Mouse (Mus musculus): ENCODE measurements around the gene Ick. TPM values are rescaled to one million over a fixed set of nuclear protein-coding genes. Genes with fewer than 3 reads are reported as not detected.
"Not testable (repeated sequence)": the region's sequence is repeated elsewhere in the genome, so short reads cannot be mapped to it uniquely, and the experiment has no call there.

The Ick gene
- total RNA-seq (2021): 10 to 100 TPM; 18.7 to 20.1 TPM
- 14.9 and 16.9 TPM in 2 replicates for polyA plus RNA-seq (2012; rRNA removed)
- long read RNA-seq, full-length matches to known transcripts: 7 of 12 reads
- long read RNA-seq, partial matches to known transcripts: 0 of 12 reads
- long read RNA-seq, other reads (novel, unspliced or antisense): 5 of 12 reads

- peak; percentile 92 for DNase-seq
Observed at GRCm38 (mm10) chr9:78108796-78109239, at the start of gene Ick, which contains the start of gene Fbxo9. Gene Ick (plus strand): TSS chr9:78109192. Gene Fbxo9 (minus strand): TSS chr9:78109065.

GRCm38 (mm10) chr9:78059525-78060120 lies 49.4 kb upstream of the Ick start:
- DNase-seq: no peak

DNA sequence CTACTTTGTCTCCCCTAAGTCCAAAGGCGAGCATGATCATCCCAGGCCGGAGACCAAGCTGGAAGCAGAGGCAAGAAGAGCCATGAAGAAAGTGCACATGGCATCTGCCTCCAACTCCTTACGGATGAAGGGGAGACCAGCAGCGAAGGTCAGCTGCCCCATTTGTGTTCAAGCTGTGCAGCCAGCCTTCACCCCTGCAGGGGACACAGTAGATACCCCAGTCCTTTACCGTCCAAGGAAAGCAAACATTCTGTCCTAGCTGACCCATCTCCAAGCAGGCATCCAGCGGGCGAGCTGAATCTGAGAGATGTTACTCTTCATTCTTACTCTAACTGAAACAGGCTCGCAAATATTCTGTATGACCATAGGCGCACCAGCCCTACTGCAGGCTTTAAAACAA lies 46.6 kb upstream of the Ick start:
- DNase-seq: no peak

GRCm38 (mm10) chr9:78064121-78064520 lies 44.9 kb upstream of the Ick start:
- DNase-seq: no peak

DNA sequence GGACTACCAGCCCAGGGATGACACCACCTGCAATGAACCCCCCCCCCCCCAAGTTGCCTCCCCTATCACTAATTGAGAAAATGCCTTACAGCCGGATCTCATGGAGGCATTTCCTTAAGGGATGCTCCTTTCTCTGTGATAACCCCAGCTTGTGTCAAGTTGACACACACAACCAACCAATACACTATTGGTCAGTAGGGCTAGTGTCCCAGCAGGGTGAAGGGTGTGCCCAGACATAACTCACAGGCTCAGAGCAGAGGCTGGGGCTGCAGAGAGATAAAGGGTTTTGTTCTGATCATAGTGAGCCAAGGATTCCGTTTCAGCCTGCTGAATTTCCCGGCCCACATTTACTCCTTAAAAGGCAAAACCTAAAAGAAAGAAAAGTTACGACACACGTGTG lies 38.5 kb upstream of the Ick start:
- DNase-seq: no peak

GRCm38 (mm10) chr9:78071626-78072025 lies 37.4 kb upstream of the Ick start:
- no peak for DNase-seq

DNA sequence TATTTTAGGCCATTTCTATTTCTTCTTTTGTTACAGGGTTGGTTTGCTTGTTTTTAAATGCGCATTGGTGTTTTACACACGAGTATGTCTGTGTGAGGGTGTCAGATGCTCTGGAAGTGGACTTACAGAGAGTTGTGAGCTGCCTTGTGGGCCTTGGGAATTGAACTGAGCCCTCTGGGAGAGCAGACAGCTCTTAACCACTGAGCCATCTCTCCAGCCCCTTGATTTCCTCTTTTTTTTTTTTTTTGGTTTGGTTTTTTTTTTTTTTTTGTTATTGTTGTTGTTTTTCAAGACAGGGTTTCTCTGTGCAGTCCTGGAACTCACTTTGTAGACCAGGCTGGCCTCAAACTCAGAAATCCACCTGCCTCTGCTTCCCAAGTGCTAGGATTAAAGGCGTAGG lies 35.7 kb upstream of the Ick start:
- DNase-seq: not testable (repeated sequence)

DNA sequence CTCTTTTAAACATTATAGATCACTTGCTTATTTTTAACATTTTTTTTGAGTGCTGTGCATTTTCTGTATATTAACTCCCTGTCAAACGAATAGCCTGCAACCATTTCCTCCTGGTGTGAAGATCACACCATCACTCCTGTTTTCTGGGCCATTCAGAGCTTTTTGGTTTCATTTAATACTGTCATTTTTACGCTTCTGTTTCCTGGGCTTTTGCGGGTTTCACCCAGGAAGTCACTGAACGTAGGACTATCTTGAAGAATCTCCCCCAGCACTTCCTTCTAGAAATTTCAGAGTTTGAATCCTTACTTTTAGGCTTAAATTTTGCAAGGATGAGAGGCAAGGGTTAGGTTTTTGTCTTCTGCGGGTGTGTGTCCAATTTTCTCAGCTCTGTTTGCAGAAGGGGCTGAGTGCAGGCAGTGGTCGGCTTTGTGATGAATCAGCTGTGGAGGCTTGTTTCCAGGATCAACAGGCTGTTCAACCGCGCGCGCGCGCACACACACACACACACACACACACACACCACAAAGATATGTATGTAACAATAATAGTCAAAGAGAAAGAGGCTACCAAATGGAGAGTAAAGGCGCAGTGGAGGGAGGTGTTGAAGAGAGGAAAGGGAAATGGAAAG lies 35.2 kb upstream of the Ick start:
- no peak for DNase-seq

DNA sequence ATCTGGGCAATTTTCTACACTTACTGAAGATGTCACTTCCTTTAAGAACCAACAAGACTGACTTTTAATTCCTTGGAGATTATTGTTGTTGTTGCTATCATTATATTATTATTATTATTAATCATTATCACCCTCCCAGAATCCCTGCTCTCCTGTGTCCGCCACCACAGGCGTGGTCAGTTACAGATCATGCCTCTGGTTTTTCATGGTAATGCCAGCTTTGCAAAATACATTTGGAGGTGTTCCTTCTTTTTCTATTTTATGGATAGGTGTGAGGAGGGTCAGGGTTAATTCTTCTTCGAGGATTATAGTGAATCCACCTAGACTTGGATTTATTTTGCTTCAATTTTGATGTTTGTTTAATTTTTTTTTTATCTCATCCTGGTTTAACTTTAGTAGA lies 33.7 kb upstream of the Ick start:
- no peak for DNase-seq

DNA sequence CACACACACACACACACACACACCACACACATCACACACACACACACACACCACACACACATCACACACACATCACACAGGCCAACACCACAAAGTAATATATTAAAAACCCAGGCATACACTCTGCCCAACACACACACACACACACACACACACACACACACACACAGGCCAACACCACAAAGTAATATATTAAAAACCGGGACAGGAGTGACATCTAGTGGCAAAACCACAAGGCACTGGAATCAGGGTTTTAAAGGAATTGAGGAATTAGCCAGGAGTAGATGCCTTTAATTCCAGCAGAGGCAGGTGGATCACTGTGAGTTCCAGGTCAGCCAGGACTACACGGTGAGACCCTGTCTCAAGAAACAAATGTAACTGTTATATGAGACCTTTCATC lies 30.8 kb upstream of the Ick start:
- DNase-seq: no peak

GRCm38 (mm10) chr9:78081835-78082234 lies 27.2 kb upstream of the Ick start:
- DNase-seq: no peak

- DNase-seq: no peak
Observed at GRCm38 (mm10) chr9:78084341-78084740, 24.7 kb upstream of the Ick start.

GRCm38 (mm10) chr9:78085722-78086287 lies 23.2 kb upstream of the Ick start:
- DNase-seq: no peak

- no peak for DNase-seq
Observed at GRCm38 (mm10) chr9:78087751-78088150, 21.2 kb upstream of the Ick start.

DNA sequence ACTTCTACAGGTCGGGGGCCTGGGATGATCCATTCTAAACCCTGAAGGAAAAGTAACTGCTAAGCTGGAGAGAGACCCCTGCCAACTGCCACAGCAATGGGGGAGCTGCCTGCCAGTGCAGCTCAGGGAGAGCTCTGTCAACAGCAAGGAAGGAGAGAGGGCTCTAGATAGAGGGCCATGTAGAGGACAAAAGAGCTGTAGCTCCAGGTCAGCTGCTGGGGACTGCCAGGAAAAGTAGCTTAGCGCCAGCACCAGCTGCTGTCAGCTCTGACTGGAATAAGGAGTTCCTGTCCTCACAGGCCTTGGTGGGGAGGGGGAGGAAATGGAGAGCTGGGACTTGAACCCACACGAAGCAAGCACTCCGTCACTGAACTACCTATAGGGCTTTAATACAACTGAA lies 20.5 kb upstream of the Ick start:
- DNase-seq: no peak

DNA sequence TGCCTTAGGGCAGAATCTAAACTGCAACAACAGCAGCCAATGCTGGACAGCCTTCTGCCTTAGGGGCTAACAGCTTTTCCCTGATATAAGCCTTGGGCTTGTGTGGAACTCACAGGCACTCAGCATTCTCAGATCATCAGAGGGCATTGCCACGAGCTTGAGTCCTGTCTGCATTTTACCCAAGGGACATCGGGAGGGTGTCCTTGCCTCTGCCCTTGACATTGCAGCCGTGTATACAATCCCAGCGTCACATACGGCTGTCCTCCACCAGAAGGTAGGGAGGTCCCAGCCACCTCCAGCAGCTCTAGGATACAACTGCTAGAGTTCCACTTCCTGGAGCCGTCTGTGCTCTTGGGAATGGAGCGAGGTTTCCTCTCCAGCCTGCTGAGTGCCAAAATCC lies 20.0 kb upstream of the Ick start:
- no peak for DNase-seq

GRCm38 (mm10) chr9:78089906-78090305 lies 19.1 kb upstream of the Ick start:
- no peak for DNase-seq

DNA sequence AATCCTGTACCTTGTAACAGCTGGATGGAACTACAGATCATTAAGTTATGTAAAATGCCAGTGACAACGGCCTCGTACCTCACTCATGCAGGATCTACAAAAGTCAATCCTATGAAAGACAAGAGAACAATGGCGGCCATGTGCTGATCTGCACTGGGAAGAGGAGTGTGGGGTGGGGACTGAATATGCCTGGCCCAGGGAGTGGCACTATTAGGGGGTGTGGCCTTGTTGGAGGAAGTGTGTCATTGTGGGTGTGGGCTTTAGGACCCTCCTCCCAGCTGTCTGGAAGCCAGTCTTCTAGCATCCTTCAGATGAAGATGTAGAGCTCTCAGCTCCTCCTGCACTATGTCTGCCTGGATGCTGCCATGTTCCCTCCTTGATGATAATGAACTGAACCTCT lies 18.4 kb upstream of the Ick start:
- no peak for DNase-seq

GRCm38 (mm10) chr9:78095686-78096085 lies 13.3 kb upstream of the Ick start:
- DNase-seq: no peak

DNA sequence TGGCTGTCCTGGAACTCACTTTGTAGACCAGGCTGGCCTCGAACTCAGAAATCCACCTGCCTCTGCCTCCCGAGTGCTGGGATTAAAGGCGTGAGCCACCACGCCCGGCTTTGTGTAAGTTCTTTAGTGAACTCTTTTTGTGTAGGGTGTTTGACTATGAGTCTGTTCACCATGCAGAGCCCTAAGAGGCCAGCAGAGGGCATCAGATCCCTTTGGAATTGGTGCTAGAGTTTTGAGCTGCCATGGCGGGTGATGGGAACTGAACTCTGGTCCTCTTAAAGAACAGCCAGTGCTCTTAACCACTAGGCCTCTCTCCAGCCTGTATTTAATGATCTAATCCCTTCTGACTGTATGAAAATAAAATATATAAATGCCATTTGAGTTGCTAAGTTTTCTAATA lies 12.6 kb upstream of the Ick start:
- DNase-seq: no peak

DNA sequence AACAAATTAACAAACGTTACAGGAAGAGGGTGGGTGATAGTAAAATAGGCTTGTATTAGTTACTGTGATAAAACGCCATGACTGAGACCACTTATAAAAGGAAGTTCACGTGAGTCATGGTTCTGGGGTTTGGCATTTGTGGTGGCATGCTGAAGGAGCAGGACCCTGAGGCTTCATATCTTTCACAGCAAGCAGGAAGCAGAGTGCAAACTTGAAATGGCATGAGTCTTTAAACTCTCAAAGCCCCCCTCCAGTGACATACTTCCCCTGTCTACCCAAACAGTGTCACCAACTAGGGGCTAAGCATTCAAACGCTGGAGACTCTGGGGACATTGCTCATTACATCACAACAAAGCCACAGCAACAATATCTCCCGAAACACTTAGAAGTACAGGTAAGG lies 8.0 kb upstream of the Ick start:
- DNase-seq: no peak

GRCm38 (mm10) chr9:78101431-78101830 lies 7.6 kb upstream of the Ick start:
- no peak for DNase-seq

DNA sequence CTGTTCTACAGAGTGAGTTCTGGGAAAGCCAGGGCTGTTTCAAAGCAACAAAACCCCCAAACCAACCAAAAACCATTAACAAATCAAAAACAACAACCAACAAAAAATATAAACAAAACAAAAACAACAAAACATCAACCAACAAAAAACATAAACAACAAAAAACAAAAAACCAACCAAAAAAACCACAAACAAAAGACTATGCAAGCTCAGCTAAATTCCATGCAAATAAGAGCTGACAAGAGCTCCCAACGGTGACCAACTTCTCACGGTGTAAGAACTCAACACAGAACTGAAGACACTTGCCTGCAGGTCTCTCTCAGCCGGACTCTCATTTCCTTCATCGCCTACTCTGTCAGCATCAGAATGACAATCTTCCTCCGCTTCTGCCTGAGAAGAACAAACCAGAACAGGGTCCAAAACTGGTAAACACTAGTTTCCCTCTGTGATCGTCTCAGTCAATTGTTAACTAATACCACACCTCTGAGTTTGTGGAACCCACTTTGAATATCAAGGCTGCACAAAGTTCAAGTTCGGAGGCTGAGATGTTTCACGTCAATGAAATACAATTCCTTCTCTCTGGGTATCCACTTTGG lies 4.9 kb upstream of the Ick start:
- DNase-seq: no peak
